Mouse (Mus musculus) macrophage (primary cell): Measurements from ENCODE around the gene Aifm3. TPM values are rescaled to one million over a fixed set of nuclear protein-coding genes. Genes with fewer than 3 reads are reported as not detected.
A peak's percentile ranks its signal among the peaks of the same experiment; 100 is the strongest.

Source experiments
- H3K27ac ChIP-seq: fragments of 350-480 bp; formaldehyde crosslinking; 2 replicates; pipeline ENCODE4 v1.9.0; 2021
- H3K36me3 ChIP-seq: fragments of 350-480 bp; formaldehyde crosslinking; 2 replicates; pipeline ENCODE4 v1.9.0; 2021; ENCODE audit errors: inconsistent target
- H3K4me3 ChIP-seq: fragments of 350-480 bp; formaldehyde crosslinking; 2 replicates; pipeline ENCODE4 v1.9.0; 2021; ENCODE audit errors: inconsistent target
- H3K79me2 ChIP-seq: fragments of 350-480 bp; formaldehyde crosslinking; 2 replicates; pipeline ENCODE4 v1.9.0; 2021; ENCODE audit errors: inconsistent target
- WGBS: methylation state at CpG from one replicate; pipeline ENCODE4 v1.1.7; 2026; ENCODE audit warnings: inconsistent platforms; ENCODE audit not compliant: missing documents; 5-methylcytosine and 5-hydroxymethylcytosine counted together
- polyA plus RNA-seq: library from polyadenylated mRNA; stranded (reverse); fragments of 250-400 nt; gene quantifications from 3 replicates; pipeline ENCODE4 v1.2.4, GENCODE M21; 2018; ENCODE audit warnings: inconsistent platforms

Aifm3 gene
- polyA plus RNA-seq, 1 experiment from 2014 or later, result not detected

DNA sequence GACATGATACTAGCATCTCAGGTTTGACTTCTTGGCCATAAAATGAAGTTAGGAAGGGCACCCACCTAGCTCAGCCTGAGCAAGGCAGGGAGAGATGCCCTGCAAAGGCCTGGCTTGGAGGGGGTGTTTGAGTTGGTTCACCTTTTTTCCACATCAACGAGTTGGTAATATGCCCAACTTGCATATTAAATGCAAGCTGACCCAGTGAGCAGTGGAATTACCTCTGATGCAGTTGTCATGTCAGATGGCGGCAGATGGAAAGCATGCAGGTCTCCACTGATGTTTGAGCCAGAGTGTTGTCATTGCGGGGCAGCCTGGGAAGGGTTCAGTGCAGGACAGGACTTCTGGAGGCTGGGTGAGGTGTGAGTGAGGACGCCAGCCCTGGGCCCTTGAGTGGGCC is 22.0 kb downstream of the Aifm3 start:
- no peaks in the 10 kb centered on the region; the same call in 1 of the 2 replicates for H3K79me2 ChIP-seq
- no peak overlapping the region for H3K27ac ChIP-seq
- WGBS, result 92% methylated on average over 4 of the region's 4 CpGs
- peaks cover 31% of the 10 kb centered on the region for H3K36me3 ChIP-seq
- no peak overlapping the region for H3K4me3 ChIP-seq

DNA sequence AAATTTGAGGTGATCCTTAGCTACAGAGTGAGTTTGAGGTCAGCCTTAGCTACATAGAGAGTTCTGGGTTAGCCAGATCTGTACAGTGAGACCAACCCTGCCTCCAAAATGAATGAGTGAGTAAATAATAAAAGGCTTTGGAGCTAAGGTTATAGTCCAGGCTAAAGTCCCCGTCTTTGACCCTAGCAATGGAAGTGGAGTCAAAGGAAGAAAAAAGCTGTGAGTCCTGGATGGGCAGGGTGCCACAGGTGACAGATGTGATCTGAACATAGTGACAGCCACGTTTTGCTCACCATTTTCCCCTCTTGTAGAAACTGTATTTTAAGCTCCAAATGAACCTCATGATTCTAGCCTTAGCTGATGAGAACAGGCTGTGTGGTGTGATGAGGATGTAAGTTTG is 29.5 kb downstream of the Aifm3 start:
- Histone ChIP-seq H3K36me3 (peaks cover 76% of the 10 kb centered on the region), H3K79me2 (no peaks in the 10 kb centered on the region), H3K27ac (no peak overlapping the region), H3K4me3 (no peak overlapping the region)
- 91% methylated on average over 2 of the region's 2 CpGs for WGBS

DNA sequence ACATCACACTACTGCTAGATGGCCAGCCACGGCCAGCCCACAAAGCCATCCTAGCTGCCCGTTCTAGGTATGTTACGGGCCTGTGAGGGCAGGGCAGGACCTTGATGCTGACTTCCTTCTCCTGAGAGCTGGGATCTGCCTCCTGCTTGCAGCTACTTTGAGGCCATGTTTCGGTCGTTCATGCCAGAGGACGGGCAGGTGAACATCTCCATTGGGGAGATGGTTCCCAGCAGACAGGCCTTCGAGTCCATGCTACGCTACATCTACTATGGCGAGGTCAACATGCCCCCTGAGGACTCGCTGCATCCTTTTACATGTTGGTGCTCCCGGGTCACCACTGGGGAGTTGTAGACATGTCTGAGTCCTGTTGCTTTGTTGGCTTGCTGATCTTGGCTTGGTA is 34.7 kb downstream of the Aifm3 start:
- Histone ChIP-seq H3K36me3 (peaks cover 86% of the 10 kb centered on the region), H3K79me2 (peaks cover 9% of the 10 kb centered on the region), H3K4me3 (no peak overlapping the region), H3K27ac (no peak overlapping the region)
- 92% methylated on average over 11 of the region's 11 CpGs for WGBS

DNA sequence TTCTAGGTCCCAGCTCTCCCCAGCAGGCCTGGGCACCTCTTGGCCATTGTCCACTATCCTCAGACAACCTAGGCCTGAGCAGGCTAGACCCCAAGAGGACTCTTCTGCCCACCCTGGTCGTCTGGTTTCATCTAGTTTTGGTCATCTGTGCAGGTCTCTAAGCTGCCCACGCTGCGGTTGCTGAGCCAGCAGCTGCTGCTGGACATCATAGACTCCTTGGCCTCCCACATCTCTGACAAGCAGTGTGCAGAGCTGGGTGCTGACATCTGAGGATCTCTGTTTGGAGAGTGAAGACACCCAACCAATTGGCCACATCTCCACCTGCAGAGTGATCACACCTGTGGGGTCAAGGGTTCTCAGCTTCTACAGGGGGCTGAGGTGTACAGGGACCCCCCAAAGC is 36.1 kb downstream of the Aifm3 start:
- peaks cover 74% of the 10 kb centered on the region for H3K36me3 ChIP-seq
- H3K4me3 ChIP-seq, result no peak overlapping the region
- 85% methylated on average over 3 of the region's 3 CpGs for WGBS

DNA sequence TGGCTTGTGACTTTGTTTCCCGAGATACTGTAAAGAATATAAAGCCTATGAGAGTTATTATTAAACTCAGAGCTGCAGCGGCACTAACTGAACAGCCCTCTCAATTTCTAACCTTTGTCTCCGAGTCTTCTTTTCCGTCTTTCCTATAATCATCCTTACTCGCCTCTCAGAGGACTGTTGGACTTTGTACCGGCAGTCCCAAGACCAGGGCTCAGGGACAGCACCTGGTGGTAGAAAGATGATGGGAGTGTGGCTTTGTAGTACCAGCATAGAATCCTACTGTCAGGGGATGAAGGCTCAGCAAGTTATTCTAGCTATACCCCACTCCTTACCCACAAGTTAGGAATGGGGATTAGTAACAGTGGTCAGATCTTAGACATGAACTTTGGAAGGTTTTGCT is 36.8 kb downstream of the Aifm3 start:
- Histone ChIP-seq H3K4me3 (no peak overlapping the region), H3K36me3 (peaks cover 67% of the 10 kb centered on the region), H3K27ac (no peak overlapping the region), H3K79me2 (peaks cover 21% of the 10 kb centered on the region)
- 94% methylated on average over 6 of the region's 6 CpGs for WGBS

More for the DNA sequence above, 36.1 kb downstream of the Aifm3 start:
- H3K79me2 ChIP-seq, result peaks cover 21% of the 10 kb centered on the region
- H3K27ac ChIP-seq, result no peak overlapping the region

DNA sequence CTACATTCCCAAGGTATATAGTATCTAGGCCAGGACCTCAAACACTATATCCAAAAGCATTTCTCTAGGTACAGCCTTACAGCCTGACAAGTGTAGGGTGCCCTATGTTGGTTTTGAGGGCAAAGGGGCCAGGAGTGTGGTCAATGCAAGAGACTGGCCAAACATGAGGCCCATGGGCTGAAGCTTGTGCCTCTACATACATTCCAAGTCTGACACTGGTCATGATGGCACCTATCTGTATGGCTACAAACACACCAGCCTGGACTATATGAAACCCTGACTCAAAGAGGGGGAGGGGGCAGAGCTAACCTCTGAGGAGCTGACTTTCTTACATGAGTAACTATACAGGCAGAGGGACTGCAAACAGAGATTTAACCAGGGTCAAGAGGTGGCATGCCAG is 38.2 kb downstream of the Aifm3 start:
- H3K27ac ChIP-seq, result no peak overlapping the region
- peaks cover 53% of the 10 kb centered on the region for H3K36me3 ChIP-seq
- peaks cover 21% of the 10 kb centered on the region for H3K79me2 ChIP-seq
- H3K4me3 ChIP-seq, result no peak overlapping the region

DNA sequence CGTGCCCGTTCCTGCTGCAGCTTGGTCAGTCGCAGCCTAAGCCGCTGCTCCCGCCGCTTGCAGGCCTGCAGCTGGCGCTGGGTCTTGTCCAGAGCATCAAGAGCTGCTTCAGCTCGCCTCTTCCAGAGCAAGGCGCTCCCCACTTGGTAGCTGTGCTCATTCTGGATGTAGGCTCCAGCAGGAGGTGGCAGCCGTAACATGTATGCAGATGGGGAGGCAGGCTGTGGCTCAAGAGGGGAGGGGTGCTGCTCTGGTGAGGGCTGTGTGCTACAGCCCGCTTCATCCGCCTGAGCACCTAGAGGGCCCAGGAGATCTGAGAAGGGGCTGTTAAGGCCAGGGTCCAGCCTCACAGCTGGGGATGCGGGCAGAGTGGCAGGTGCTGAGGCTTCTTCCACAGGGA is 38.9 kb downstream of the Aifm3 start:
- H3K4me3 ChIP-seq, result no peak overlapping the region
- 90% methylated on average over 13 of the region's 13 CpGs for WGBS
- H3K36me3 ChIP-seq, result peaks cover 47% of the 10 kb centered on the region
- H3K79me2 ChIP-seq, result peaks cover 21% of the 10 kb centered on the region
- no peak overlapping the region for H3K27ac ChIP-seq

DNA sequence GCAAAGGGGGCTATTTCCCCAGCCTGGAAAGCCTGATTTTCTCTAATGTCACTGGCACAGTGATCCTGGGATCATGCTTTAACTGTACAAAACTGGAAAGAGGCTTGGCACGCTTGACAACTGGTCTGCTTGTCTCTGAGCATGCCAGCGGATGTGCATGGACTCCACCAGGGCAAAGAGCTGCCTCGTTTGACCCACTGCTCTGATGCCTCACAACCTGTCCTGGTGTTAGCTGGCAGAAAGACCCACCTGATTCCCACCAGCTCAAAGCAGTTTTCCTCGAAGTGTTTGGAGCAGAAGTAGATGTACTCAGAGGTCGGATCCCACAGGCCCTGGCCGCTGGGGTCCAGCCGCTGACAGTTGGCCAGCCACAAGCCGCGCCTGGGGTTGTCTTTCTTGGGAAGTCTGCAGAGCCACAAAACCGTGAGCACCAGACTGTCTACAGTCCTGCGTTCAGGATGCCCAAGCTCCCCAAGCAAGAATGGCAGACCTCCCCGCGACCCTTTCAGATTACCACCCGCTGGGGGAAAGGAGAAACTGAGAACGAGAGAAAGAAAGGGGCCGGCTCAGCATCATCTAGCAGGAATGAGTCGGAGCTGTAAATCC is 40.7 kb downstream of the Aifm3 start:
- Histone ChIP-seq H3K27ac (peak overlapping the region; percentile 64), H3K79me2 (peaks cover 21% of the 10 kb centered on the region), H3K36me3 (peaks cover 33% of the 10 kb centered on the region), H3K4me3 (peak overlapping the region; percentile 89)
- 13% methylated on average over 16 of the region's 17 CpGs for WGBS

DNA sequence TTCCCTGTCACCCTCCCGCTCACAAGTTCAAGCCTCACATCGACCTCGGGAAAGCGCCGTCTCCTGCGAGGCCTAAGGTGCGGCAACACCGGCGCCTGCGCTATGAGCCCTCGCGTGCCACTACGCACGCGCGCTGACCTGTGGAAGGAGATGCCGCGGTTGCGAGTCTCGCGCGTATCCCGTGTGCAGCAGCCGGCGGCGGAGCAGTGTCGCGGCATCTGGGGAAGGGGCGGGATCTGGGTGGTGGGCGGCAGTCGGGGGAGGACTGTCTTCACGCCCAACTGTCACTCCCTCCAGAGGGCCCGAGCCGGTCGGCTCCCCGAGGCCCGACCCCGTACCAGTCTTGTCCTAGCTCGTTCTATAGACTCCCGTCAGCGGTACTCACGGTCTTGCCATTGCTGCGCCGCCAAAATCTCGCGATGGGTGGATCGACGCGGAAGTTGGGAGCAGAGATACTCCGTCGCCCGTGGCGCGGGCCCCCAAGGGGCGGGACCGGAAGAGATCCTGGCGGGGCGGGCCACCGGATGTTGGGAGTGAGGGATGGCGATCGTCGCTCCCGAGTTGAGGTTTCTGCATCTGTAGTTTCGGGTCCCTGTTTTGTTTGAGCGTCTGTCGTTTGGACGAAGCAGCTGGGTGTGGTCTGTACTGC is 41.4 kb downstream of the Aifm3 start, which contains the start of gene Thap7:
Gene Thap7, minus strand, starts transcription at position 497 of the 649 bp plus-strand sequence.
- Histone ChIP-seq H3K79me2 (peaks cover 21% of the 10 kb centered on the region), H3K27ac (peak within 1 kb of the TSS; percentile 64), H3K4me3 (peak within 1 kb of the TSS; percentile 89), H3K36me3 (peaks cover 26% of the 10 kb centered on the region)
- 0% methylated on average over 67 of the region's 67 CpGs for WGBS

DNA sequence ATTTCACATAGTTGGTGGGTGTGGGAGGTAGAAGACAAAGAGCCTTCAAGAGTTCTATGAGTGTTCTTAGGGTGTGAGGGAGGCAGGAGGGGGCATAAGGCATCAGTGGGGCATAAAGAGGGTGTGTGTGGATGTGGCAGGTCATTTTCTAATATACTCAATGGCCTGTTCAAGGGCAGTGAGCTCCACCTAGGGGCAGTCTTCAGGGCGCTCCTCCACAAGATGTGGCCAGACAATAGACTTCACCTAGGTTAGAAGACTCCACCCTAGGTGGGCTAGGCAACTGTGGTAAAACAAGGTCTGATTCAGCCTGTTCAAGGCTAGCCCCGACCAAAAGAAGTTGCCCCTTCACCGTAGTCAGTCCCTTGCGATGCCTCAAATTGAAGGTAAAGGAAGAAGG is 42.9 kb downstream of the Aifm3 start:
- H3K79me2 ChIP-seq, result peaks cover 21% of the 10 kb centered on the region
- peaks cover 12% of the 10 kb centered on the region for H3K36me3 ChIP-seq
- no peak overlapping the region for H3K27ac ChIP-seq
- WGBS, result 55% methylated on average over 4 of the region's 4 CpGs
- H3K4me3 ChIP-seq, result no peak overlapping the region

DNA sequence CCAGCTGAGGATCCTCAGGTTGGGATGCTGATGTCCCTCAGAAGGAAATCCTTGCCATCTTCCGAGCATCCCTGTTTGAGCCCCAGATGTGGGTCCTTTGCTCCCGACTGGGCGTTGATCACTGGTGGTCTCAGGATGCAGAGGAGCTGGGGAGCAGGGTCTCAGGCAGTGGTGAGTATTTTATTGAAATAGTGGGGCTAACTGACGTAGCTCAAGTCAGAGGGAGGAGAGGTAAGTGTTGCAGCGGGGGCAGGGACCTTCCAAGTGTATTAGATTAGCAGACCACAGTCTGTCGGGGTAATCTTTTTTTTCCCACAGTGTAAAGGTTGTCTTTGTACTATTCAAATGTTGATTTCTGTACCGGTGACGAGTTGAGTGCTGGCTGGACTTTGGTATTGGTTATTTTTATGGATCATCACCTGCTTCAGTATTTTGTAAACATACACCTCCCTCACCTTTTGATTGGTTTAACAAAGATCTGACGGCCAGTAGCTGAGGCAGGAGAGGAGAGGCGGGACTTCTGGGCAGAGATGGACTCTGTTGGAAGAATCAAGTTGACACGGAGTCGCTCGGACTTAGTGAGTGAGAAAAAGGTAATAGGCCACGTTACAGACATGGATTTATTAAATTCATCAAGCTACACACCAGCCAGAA is 43.4 kb downstream of the Aifm3 start:
- H3K4me3 ChIP-seq, result no peak overlapping the region
- no peak overlapping the region for H3K27ac ChIP-seq
- WGBS, result 88% methylated on average over 14 of the region's 14 CpGs
- peaks cover 21% of the 10 kb centered on the region for H3K79me2 ChIP-seq
- H3K36me3 ChIP-seq, result peaks cover 6% of the 10 kb centered on the region; the same call in 1 of the 2 replicates

DNA sequence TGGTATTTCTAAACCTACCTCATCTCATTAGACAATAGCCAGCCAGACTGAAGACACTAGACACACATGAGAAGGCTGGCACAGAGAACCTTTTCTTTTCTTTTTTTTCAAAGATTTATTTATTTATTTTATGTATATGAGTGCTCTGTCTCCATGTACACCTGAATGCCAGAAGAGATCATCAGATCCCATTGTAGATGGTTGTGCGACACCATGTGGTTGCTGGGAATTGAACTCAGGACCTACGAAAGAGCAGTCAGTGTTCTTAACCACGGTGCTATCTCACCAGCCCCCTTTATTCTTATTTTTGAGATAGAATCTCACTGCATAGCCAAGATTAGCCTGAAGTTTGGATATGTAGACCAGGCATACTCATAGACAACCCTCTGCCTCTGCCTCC is 47.2 kb downstream of the Aifm3 start:
- no peaks in the 10 kb centered on the region for H3K36me3 ChIP-seq
- H3K27ac ChIP-seq, result no peak overlapping the region
- no peak overlapping the region for H3K4me3 ChIP-seq
- no peaks in the 10 kb centered on the region for H3K79me2 ChIP-seq
- 100% methylated on average over 2 of the region's 3 CpGs for WGBS

DNA sequence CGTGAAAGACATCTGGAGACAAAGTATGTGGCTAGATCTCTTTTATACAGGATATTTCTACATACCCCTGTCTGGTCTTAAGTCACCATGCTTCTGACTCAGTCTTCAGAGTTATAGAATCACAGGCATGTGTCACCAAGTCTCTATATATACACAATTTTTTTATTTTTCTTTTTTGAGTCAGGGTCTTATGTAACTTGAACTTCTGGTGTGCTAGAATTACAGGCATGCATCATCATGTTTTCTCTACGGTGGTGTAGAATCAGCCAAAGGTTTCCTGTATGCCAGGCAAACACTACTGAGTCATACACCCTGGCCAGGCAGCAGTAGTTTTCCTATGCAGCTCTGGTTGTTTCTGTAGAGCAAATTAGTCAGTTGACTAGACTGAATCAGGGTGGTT is 53.2 kb downstream of the Aifm3 start:
- no peak overlapping the region for H3K4me3 ChIP-seq

DNA sequence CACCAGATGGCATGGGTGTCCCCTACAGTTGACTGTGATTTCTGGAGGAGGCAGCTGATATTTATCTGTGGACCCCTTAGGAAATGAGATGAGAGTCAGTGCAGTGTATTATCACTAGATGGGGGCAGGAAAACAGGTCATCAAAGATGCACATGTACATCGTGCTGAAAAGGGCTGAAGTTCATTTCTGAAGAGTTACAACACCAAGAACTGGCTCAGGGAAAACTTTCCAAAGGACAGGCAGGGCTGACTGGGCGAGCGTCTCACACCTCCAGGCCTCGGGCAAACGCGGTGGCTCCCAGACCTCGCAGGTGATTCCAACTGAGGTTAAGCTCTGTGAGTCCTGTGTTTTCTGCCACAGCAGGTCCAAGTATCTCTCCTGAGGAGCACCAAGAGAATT is 63.4 kb downstream of the Aifm3 start:
- Histone ChIP-seq H3K27ac (no peak overlapping the region), H3K36me3 (no peaks in the 10 kb centered on the region), H3K4me3 (no peak overlapping the region), H3K79me2 (no peaks in the 10 kb centered on the region)
- 95% methylated on average over 7 of the region's 7 CpGs for WGBS

More for the DNA sequence above, 53.2 kb downstream of the Aifm3 start:
- Histone ChIP-seq H3K79me2 (no peaks in the 10 kb centered on the region), H3K36me3 (no peaks in the 10 kb centered on the region), H3K27ac (no peak overlapping the region)
- 28% methylated on average over 2 of the region's 2 CpGs for WGBS
